8 mouse cellular contexts compared by ENCODE assay signal in the genomic region with DNA sequence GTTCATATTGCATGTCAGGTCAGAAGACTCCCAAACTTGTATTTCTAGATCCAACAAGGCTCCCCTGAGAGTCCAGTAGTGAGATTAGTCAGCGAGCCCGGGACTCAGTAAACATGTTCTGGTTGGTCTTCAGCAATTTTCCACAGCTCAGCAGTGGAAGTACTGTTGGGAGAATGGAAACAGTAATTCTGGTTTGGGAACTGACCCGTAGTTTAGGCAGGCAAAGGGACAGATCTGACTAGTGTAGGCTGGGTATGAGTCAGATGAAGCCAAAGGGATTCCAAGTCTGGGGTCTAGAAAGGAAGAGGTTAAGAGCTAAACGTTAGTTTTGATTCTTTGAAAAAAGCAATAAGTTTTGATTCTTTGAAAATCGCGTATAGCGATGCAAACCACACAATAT. TPM values are rescaled to one million over a fixed set of nuclear protein-coding genes. Genes with fewer than 3 reads are reported as not detected.
DNase-seq lines count a peak whose midpoint lies in the region; ATAC-seq and TF ChIP-seq lines count a peak whose summit lies in the region.

No protein-coding gene starts in this region.

- H3K4me1 ChIP-seq in cerebellum, adult 2 months (ENCODE audit: control insufficient read depth, insufficient read depth, low read length) = no peaks in the 10 kb centered on the region
- H3K4me1 ChIP-seq in E14TG2a.4 (replicated peaks; ENCODE audit: low read depth, low read length) = peaks cover 31% of the 10 kb centered on the region
- peaks cover 17% of the 10 kb centered on the region for H3K4me1 ChIP-seq in forebrain, embryonic 15.5 days
- H3K4me1 ChIP-seq in limb, embryonic 15.5 days = peaks cover 18% of the 10 kb centered on the region

- no peak for TF ChIP-seq CTCF in cerebellum, adult 2 months (IDR thresholded peaks at IDR 0.05; ENCODE audit: borderline replicate concordance, insufficient read depth, low read depth, low read length)
- TF ChIP-seq CTCF in E14TG2a.4 (conservative IDR thresholded peaks at IDR 0.05; ENCODE audit: low read length) = no peak

- H3K27me3 ChIP-seq in cerebellum, adult 2 months (ENCODE audit: control insufficient read depth, insufficient read depth, low read length) = no peaks in the 10 kb centered on the region
- H3K27me3 ChIP-seq in E14TG2a.4 (ENCODE audit: insufficient read depth, low read length) = peaks cover under 1% of the 10 kb centered on the region
- peaks cover 5% of the 10 kb centered on the region for H3K27me3 ChIP-seq in forebrain, embryonic 15.5 days
- H3K27me3 ChIP-seq in limb, embryonic 15.5 days = peaks cover under 1% of the 10 kb centered on the region; the same call in 1 of the 2 replicates

- H3K27ac ChIP-seq in cerebellum, adult 2 months (ENCODE audit: insufficient read depth, low read length) = no peak overlapping the region
- H3K27ac ChIP-seq in forebrain, embryonic 15.5 days (replicated peaks) = peak overlapping the region; percentile 87; the same call in 1 of the 2 replicates
- peak overlapping the region; percentile 92 for H3K27ac ChIP-seq in limb, embryonic 15.5 days

- intact Hi-C loops in left cerebral cortex, postnatal 14 days (cut with DNase I) = loop anchor here (2.0 kb wide), 1 partner anchor 50 kb away; a partner anchor contains a TSS

- no peak for TF ChIP-seq POLR2A in cerebellum, adult 2 months (IDR thresholded peaks at IDR 0.05; ENCODE audit: borderline replicate concordance, insufficient read depth, low read length)

- no peak for DNase-seq in cerebellum, adult 2 months
- DNase-seq in cerebellum, adult 11-12 months = no peak
- DNase-seq in yolk sac, embryonic 10.5 days (ENCODE audit: low spot score) = no peak
- no peak for DNase-seq in left cerebral cortex, postnatal 14 days (ENCODE audit: low spot score in 2 of 2)
- DNase-seq in gastrocnemius, adult 8-10 months (ENCODE audit: low spot score in 2 of 2) = no peak

- peak overlapping the region; percentile 93 for H3K4me2 ChIP-seq in forebrain, embryonic 15.5 days (replicated peaks)
- peak overlapping the region; percentile 85 for H3K4me2 ChIP-seq in limb, embryonic 15.5 days

- H3K36me3 ChIP-seq in E14TG2a.4 (ENCODE audit: insufficient read depth, low read length) = peaks cover 22% of the 10 kb centered on the region
- no peaks in the 10 kb centered on the region for H3K36me3 ChIP-seq in forebrain, embryonic 15.5 days
- peaks cover 11% of the 10 kb centered on the region; the same call in 1 of the 2 replicates for H3K36me3 ChIP-seq in limb, embryonic 15.5 days

- no peaks in the 10 kb centered on the region for H3K9me3 ChIP-seq in E14TG2a.4 (ENCODE audit: low read length)
- no peaks in the 10 kb centered on the region for H3K9me3 ChIP-seq in forebrain, embryonic 15.5 days
- no peaks in the 10 kb centered on the region for H3K9me3 ChIP-seq in limb, embryonic 15.5 days

- 6% methylated on average over 7 of the region's 7 CpGs for WGBS in cerebellum, adult 2 months
- 13% methylated on average over 7 of the region's 7 CpGs for WGBS in forebrain, embryonic 15.5 days
- WGBS in limb, embryonic 15.5 days = 7% methylated on average over 7 of the region's 7 CpGs

- ATAC-seq in forebrain, embryonic 15.5 days (replicated peaks) = no peak
- no peak for ATAC-seq in limb, embryonic 15.5 days (ENCODE audit: insufficient number of reproducible peaks, low FRiP score, low TSS enrichment, low read depth)

- peak overlapping the region; percentile 72 for H3K4me3 ChIP-seq in cerebellum, adult 2 months (replicated peaks; ENCODE audit: insufficient read depth, low read depth, low read length)
- H3K4me3 ChIP-seq in E14TG2a.4 (replicated peaks; ENCODE audit: low read length) = peak overlapping the region; percentile 98
- H3K4me3 ChIP-seq in forebrain, embryonic 15.5 days = peak overlapping the region; percentile 71
- H3K4me3 ChIP-seq in limb, embryonic 15.5 days = peak overlapping the region; percentile 68

- peak overlapping the region; percentile 86 for H3K9ac ChIP-seq in forebrain, embryonic 15.5 days (replicated peaks)
- peak overlapping the region; percentile 15 for H3K9ac ChIP-seq in limb, embryonic 15.5 days

RNA-seq across cellular contexts. Expression of a gene that starts 0.6 kb away (rescaled TPM):
- 66.8 and 67.0 TPM in 2 replicates for polyA plus RNA-seq in cerebellum, adult 2 months (2012; rRNA removed)
- 87.7 and 92.9 TPM in 2 replicates for polyA plus RNA-seq in forebrain, embryonic 15.5 days (2015; fragmentation: Nextera tagmentation; extraction: Ambion mirVana)
- polyA plus RNA-seq in limb, embryonic 15.5 days (2015; fragmentation: Nextera tagmentation; extraction: Ambion mirVana) = 112 and 120 TPM in 2 replicates
- total RNA-seq in left cerebral cortex, postnatal 14 days (2021) = 10 to 100 TPM; 74.6 to 86.7 TPM
- 10 to 100 TPM; 44.9 to 48.1 (median 47.2) TPM for total RNA-seq in gastrocnemius, adult 8-10 months (2022)

RNA-seq across cellular contexts. Expression of a gene that starts 7.1 kb away (rescaled TPM):
- polyA plus RNA-seq in cerebellum, adult 2 months (2012; rRNA removed) = 50.3 and 52.7 TPM in 2 replicates
- 53.4 and 61.3 TPM in 2 replicates for polyA plus RNA-seq in forebrain, embryonic 15.5 days (2015; fragmentation: Nextera tagmentation; extraction: Ambion mirVana)
- polyA plus RNA-seq in limb, embryonic 15.5 days (2015; fragmentation: Nextera tagmentation; extraction: Ambion mirVana) = 99.6 and 110 TPM in 2 replicates
- 10 to 100 TPM; 40.4 to 44.7 TPM for total RNA-seq in left cerebral cortex, postnatal 14 days (2021)
- 10 to 100 TPM; 19.3 to 28.6 (median 25.4) TPM for total RNA-seq in gastrocnemius, adult 8-10 months (2022)

RNA-seq across cellular contexts. Expression of a gene that starts 7.4 kb away (rescaled TPM):
- polyA plus RNA-seq in cerebellum, adult 2 months (2012; rRNA removed) = 2.6 and 3.1 TPM in 2 replicates
- polyA plus RNA-seq in forebrain, embryonic 15.5 days (2015; fragmentation: Nextera tagmentation; extraction: Ambion mirVana) = 4.8 and 5.5 TPM in 2 replicates
- polyA plus RNA-seq in limb, embryonic 15.5 days (2015; fragmentation: Nextera tagmentation; extraction: Ambion mirVana) = 7.9 and 9.9 TPM in 2 replicates
- total RNA-seq in left cerebral cortex, postnatal 14 days (2021) = 1 to 10 TPM; 4.7 to 5.7 TPM
- total RNA-seq in gastrocnemius, adult 8-10 months (2022) = under 1 TPM in 3 of 4 experiments, not detected in 1; 0.12 to 0.49 (median 0.32) TPM

RNA-seq across cellular contexts. Expression of a gene that starts 25.9 kb away (rescaled TPM):
- 0.65 TPM in 2 replicates for polyA plus RNA-seq in cerebellum, adult 2 months (2012; rRNA removed)
- polyA plus RNA-seq in forebrain, embryonic 15.5 days (2015; fragmentation: Nextera tagmentation; extraction: Ambion mirVana) = 1.4 and 1.5 TPM in 2 replicates
- polyA plus RNA-seq in limb, embryonic 15.5 days (2015; fragmentation: Nextera tagmentation; extraction: Ambion mirVana) = 0.70 and 1.3 TPM in 2 replicates
- under 1 TPM; 0.27 to 0.59 TPM for total RNA-seq in left cerebral cortex, postnatal 14 days (2021)
- under 1 TPM in 3 of 4 experiments, not detected in 1; 0.29 to 0.53 (median 0.34) TPM for total RNA-seq in gastrocnemius, adult 8-10 months (2022)

RNA-seq across cellular contexts. Expression of a gene that starts 26.0 kb away (rescaled TPM):
- polyA plus RNA-seq in cerebellum, adult 2 months (2012; rRNA removed) = 174 and 218 TPM in 2 replicates
- 208 and 211 TPM in 2 replicates for polyA plus RNA-seq in forebrain, embryonic 15.5 days (2015; fragmentation: Nextera tagmentation; extraction: Ambion mirVana)
- polyA plus RNA-seq in limb, embryonic 15.5 days (2015; fragmentation: Nextera tagmentation; extraction: Ambion mirVana) = 148 and 154 TPM in 2 replicates
- total RNA-seq in left cerebral cortex, postnatal 14 days (2021) = 100 to 1,000 TPM in 1 of 2 experiments, 10 to 100 TPM in 1; 97.6 to 101 TPM
- 10 to 100 TPM; 71.9 to 80.9 (median 76.5) TPM for total RNA-seq in gastrocnemius, adult 8-10 months (2022)
